8 mouse cellular contexts compared by ENCODE assay signal in genomic region chr15:85028648-85029047, GRCm38 (mm10). TPM values are rescaled to one million over a fixed set of nuclear protein-coding genes. Genes with fewer than 3 reads are reported as not detected.
A peak's percentile ranks its signal among the peaks of the same experiment; 100 is the strongest.
DNase-seq lines count a peak whose midpoint lies in the region; ATAC-seq and TF ChIP-seq lines count a peak whose summit lies in the region.
"Not testable (repeated sequence)": the region's sequence is repeated elsewhere in the genome, so short reads cannot be mapped to it uniquely, and the experiment has no call there.

Fam118a (plus strand) TSS chr15:85028948.

- CTCF ChIA-PET in Patski (lab: Charles Lee): interaction anchor here (1.0 kb wide), 1 partner anchor 10 kb away, joined by 4 read pairs; no protein-coding TSS in a partner anchor

- not testable (repeated sequence) for H3K27ac ChIP-seq in embryonic facial prominence, embryonic 14.5 days (replicated peaks; ENCODE audit: low read depth, low read length); hindbrain, embryonic 13.5 days; limb, embryonic 10.5 days; midbrain, embryonic 12.5 days (replicated peaks); stomach, embryonic 15.5 days

- ATAC-seq in Patski; embryonic facial prominence, embryonic 14.5 days (ENCODE audit: low read depth); hindbrain, embryonic 13.5 days (ENCODE audit: low FRiP score); midbrain, embryonic 12.5 days (ENCODE audit: low FRiP score, low read depth); stomach, embryonic 15.5 days (ENCODE audit: insufficient read depth, low FRiP score, low read depth): not testable (repeated sequence)

- not testable (repeated sequence) for TF ChIP-seq CTCF in Patski (IDR thresholded peaks at IDR 0.05)

- POLR2A ChIA-PET in Patski (lab: Charles Lee): not testable (repeated sequence)

- WGBS in embryonic facial prominence, embryonic 14.5 days: 53% methylated on average over 1 of the region's 1 CpGs
- 63% methylated on average over 1 of the region's 1 CpGs for WGBS in hindbrain, embryonic 13.5 days
- whole genome bisulfite sequencing in limb, embryonic 10.5 days: 45% methylated on average over 1 of the region's 1 CpGs
- WGBS in midbrain, embryonic 12.5 days: 45% methylated on average over 1 of the region's 1 CpGs
- 48% methylated on average over 1 of the region's 1 CpGs for WGBS in stomach, embryonic 15.5 days

- H3K4me1 ChIP-seq in embryonic facial prominence, embryonic 14.5 days (ENCODE audit: control insufficient read depth, insufficient read depth, low read length); hindbrain, embryonic 13.5 days (replicated peaks); limb, embryonic 10.5 days; midbrain, embryonic 12.5 days; stomach, embryonic 15.5 days: not testable (repeated sequence)

- not testable (repeated sequence) for H3K4me3 ChIP-seq in embryonic facial prominence, embryonic 14.5 days (ENCODE audit: low read depth, low read length); hindbrain, embryonic 13.5 days; limb, embryonic 10.5 days; midbrain, embryonic 12.5 days; stomach, embryonic 15.5 days (replicated peaks)

- not testable (repeated sequence) for H3K4me2 ChIP-seq in embryonic facial prominence, embryonic 14.5 days (ENCODE audit: low read depth, low read length); hindbrain, embryonic 13.5 days; midbrain, embryonic 12.5 days (replicated peaks); stomach, embryonic 15.5 days

- not testable (repeated sequence) for H3K9ac ChIP-seq in embryonic facial prominence, embryonic 14.5 days (ENCODE audit: low read depth, low read length); hindbrain, embryonic 13.5 days; midbrain, embryonic 12.5 days (replicated peaks); stomach, embryonic 15.5 days

- in situ Hi-C loops in Patski (cut with MboI; ENCODE audit: low pct_unique_long_range_greater_than_20kb): not testable (repeated sequence)

- not testable (repeated sequence) for DNase-seq in Patski (ENCODE audit: low read depth, low spot score); embryonic facial prominence, embryonic 14.5 days (ENCODE audit: low spot score); layer of hippocampus, adult 18-20 months (ENCODE audit: low spot score in 2 of 2); limb, embryonic 10.5 days (ENCODE audit: low spot score)
- DNase-seq in heart, adult 11 months: peak; percentile 85

- not testable (repeated sequence) for H3K27me3 ChIP-seq in Patski; embryonic facial prominence, embryonic 14.5 days (replicated peaks; ENCODE audit: control insufficient read depth, insufficient read depth, low read length); hindbrain, embryonic 13.5 days; limb, embryonic 10.5 days (ENCODE audit: low read depth, poor library complexity, severe bottlenecking); stomach, embryonic 15.5 days (replicated peaks)
- peaks cover 11% of the 10 kb centered on the region; the same call in 1 of the 2 replicates for H3K27me3 ChIP-seq in midbrain, embryonic 12.5 days

- H3K9me3 ChIP-seq in embryonic facial prominence, embryonic 14.5 days (ENCODE audit: control insufficient read depth, low read length); hindbrain, embryonic 13.5 days; limb, embryonic 10.5 days (replicated peaks); midbrain, embryonic 12.5 days; stomach, embryonic 15.5 days: not testable (repeated sequence)

- not testable (repeated sequence) for H3K36me3 ChIP-seq in embryonic facial prominence, embryonic 14.5 days (ENCODE audit: control insufficient read depth, insufficient read depth, low read length); hindbrain, embryonic 13.5 days; limb, embryonic 10.5 days; midbrain, embryonic 12.5 days; stomach, embryonic 15.5 days

RNA-seq across cellular contexts. Expression of gene Fam118a, which starts in this region (rescaled TPM):
- polyA plus RNA-seq in Patski (2021): 51.2 TPM
- polyA plus RNA-seq in embryonic facial prominence, embryonic 14.5 days (2014; fragmentation: Nextera tagmentation; extraction: Ambion mirVana): 21.9 and 23.1 TPM in 2 replicates
- 26.7 and 30.4 TPM in 2 replicates for polyA plus RNA-seq in hindbrain, embryonic 13.5 days (2015; fragmentation: Nextera tagmentation; extraction: Ambion mirVana)
- 10 to 100 TPM; 29.9 to 35.2 TPM for total RNA-seq in layer of hippocampus, adult 18-20 months (2021)
- polyA plus RNA-seq in limb, embryonic 10.5 days (2016; fragmentation: Nextera tagmentation; extraction: Ambion mirVana): 30.0 and 30.4 TPM in 2 replicates
- polyA plus RNA-seq in midbrain, embryonic 12.5 days (2016; fragmentation: Nextera tagmentation; extraction: Ambion mirVana): 30.3 and 31.6 TPM in 2 replicates
- polyA plus RNA-seq in stomach, embryonic 15.5 days (2015; fragmentation: Nextera tagmentation; extraction: Ambion mirVana): 29.8 and 30.4 TPM in 2 replicates
